Mouse (Mus musculus) retina, postnatal 7 days (tissue): Measurements from ENCODE around the gene Smarca4.
"Not testable (repeated sequence)": the region's sequence is repeated elsewhere in the genome, so short reads cannot be mapped to it uniquely, and the experiment has no call there.

ENCODE experiments used
- DNase-seq: peaks from one replicate; pipeline ENCODE4 v3.0.0-alpha.2; 2012; ENCODE audit warnings: low read depth, low spot score

The Smarca4 gene

GRCm38 (mm10) chr9:21615617-21616231 lies at the start of gene Smarca4:
Gene Smarca4 (plus strand): TSS chr9:21616169.
- DNase-seq: peak; percentile 100

- DNase-seq: no peak
Observed at GRCm38 (mm10) chr9:21566538-21566937, 49.4 kb upstream of the Smarca4 start.

GRCm38 (mm10) chr9:21567051-21567450 lies 48.9 kb upstream of the Smarca4 start:
- DNase-seq: no peak

GRCm38 (mm10) chr9:21568657-21569255 lies 47.2 kb upstream of the Smarca4 start:
- no peak for DNase-seq

GRCm38 (mm10) chr9:21574012-21574801 lies 41.8 kb upstream of the Smarca4 start:
- DNase-seq: no peak

- DNase-seq: no peak
Observed at GRCm38 (mm10) chr9:21575253-21575652, 40.7 kb upstream of the Smarca4 start.

- DNase-seq: no peak
Observed at GRCm38 (mm10) chr9:21576286-21576685, 39.7 kb upstream of the Smarca4 start.

- no peak for DNase-seq
Observed at GRCm38 (mm10) chr9:21578226-21578625, 37.7 kb upstream of the Smarca4 start.

GRCm38 (mm10) chr9:21585401-21585800 lies 30.6 kb upstream of the Smarca4 start:
- no peak for DNase-seq

GRCm38 (mm10) chr9:21587678-21588349 lies 28.2 kb upstream of the Smarca4 start:
- DNase-seq: no peak

GRCm38 (mm10) chr9:21588350-21588749 lies 27.6 kb upstream of the Smarca4 start:
- DNase-seq: no peak

- DNase-seq: no peak
Observed at GRCm38 (mm10) chr9:21589538-21589937, 26.4 kb upstream of the Smarca4 start.

GRCm38 (mm10) chr9:21591127-21591830 lies 24.7 kb upstream of the Smarca4 start:
- no peak for DNase-seq

- DNase-seq: no peak
Observed at GRCm38 (mm10) chr9:21591831-21592702, 23.9 kb upstream of the Smarca4 start.

GRCm38 (mm10) chr9:21592703-21593121 lies 23.3 kb upstream of the Smarca4 start, which contains the start of the genes Timm29 and Yipf2:
Gene Timm29 (plus strand): TSS chr9:21592722.
Gene Yipf2 (minus strand): TSS chr9:21592828.
- DNase-seq: peak; percentile 99

GRCm38 (mm10) chr9:21593122-21593721 lies 22.7 kb upstream of the Smarca4 start:
- DNase-seq: no peak

- DNase-seq: not testable (repeated sequence)
Observed at GRCm38 (mm10) chr9:21594350-21594749, 21.6 kb upstream of the Smarca4 start.

GRCm38 (mm10) chr9:21594838-21595237 lies 21.1 kb upstream of the Smarca4 start:
- DNase-seq: no peak

- DNase-seq: no peak
Observed at GRCm38 (mm10) chr9:21598198-21598597, 17.8 kb upstream of the Smarca4 start.

GRCm38 (mm10) chr9:21600186-21600585 lies 15.8 kb upstream of the Smarca4 start:
- no peak for DNase-seq
